Mouse (Mus musculus) CD4-positive, CD25-positive, alpha-beta regulatory T cell, adult 4 months (primary cell): Measurements from ENCODE around the gene Fam118a. TPM values are rescaled to one million over a fixed set of nuclear protein-coding genes. Genes with fewer than 3 reads are reported as not detected.
A peak's percentile ranks its signal among the peaks of the same experiment; 100 is the strongest.
"Not testable (repeated sequence)": the region's sequence is repeated elsewhere in the genome, so short reads cannot be mapped to it uniquely, and the experiment has no call there.

Experiments used
- ATAC-seq: one replicate; pipeline ENCODE4 v1.8.0; 2017
- polyA plus RNA-seq, 2 experiments: library from polyadenylated mRNA; unstranded; fragments of 100-300 nt; shearing (Covaris generic); gene quantifications; one replicate each; pipeline ENCODE4 v1.2.1; 2017

Gene Fam118a
- 10 to 100 TPM; 38.3 to 46.1 TPM for polyA plus RNA-seq

GRCm38 (mm10) chr15:85028648-85029047 lies at the start of gene Fam118a:
Gene Fam118a, plus strand, starts transcription at chr15:85028948.
- ATAC-seq = not testable (repeated sequence)

GRCm38 (mm10) chr15:84981609-84982313 lies 47.0 kb upstream of the Fam118a start:
- ATAC-seq = no peak

GRCm38 (mm10) chr15:84982888-84983287 lies 45.9 kb upstream of the Fam118a start:
- no peak for ATAC-seq

GRCm38 (mm10) chr15:84983721-84984120 lies 45.0 kb upstream of the Fam118a start:
- ATAC-seq = no peak

GRCm38 (mm10) chr15:84985516-84986160 lies 43.1 kb upstream of the Fam118a start:
- ATAC-seq = no peak

- ATAC-seq = no peak
These were observed 42.4 kb upstream of the Fam118a start for GRCm38 (mm10) chr15:84986171-84987019.

- peak; percentile 14 for ATAC-seq
These were observed 41.5 kb upstream of the Fam118a start for GRCm38 (mm10) chr15:84987020-84987815.

GRCm38 (mm10) chr15:84987874-84988825 lies 40.6 kb upstream of the Fam118a start, which contains the start of gene 5031439G07Rik:
Gene 5031439G07Rik, minus strand, starts transcription at chr15:84988551.
- peak; percentile 95 for ATAC-seq

- ATAC-seq = no peak
These were observed 39.6 kb upstream of the Fam118a start for GRCm38 (mm10) chr15:84989098-84989497.

GRCm38 (mm10) chr15:84989771-84990170 lies 39.0 kb upstream of the Fam118a start:
- no peak for ATAC-seq

- no peak for ATAC-seq
These were observed 34.2 kb upstream of the Fam118a start for GRCm38 (mm10) chr15:84994498-84994897.

GRCm38 (mm10) chr15:84995041-84995440 lies 33.7 kb upstream of the Fam118a start:
- ATAC-seq = no peak

- no peak for ATAC-seq
These were observed 32.8 kb upstream of the Fam118a start for GRCm38 (mm10) chr15:84995967-84996366.

- no peak for ATAC-seq
These were observed 30.8 kb upstream of the Fam118a start for GRCm38 (mm10) chr15:84997768-84998454.

GRCm38 (mm10) chr15:84999911-85000310 lies 28.8 kb upstream of the Fam118a start:
- ATAC-seq = no peak

GRCm38 (mm10) chr15:85000984-85001982 lies 27.5 kb upstream of the Fam118a start:
- peak; percentile 93 for ATAC-seq

GRCm38 (mm10) chr15:85009666-85010065 lies 19.1 kb upstream of the Fam118a start:
- ATAC-seq = no peak

GRCm38 (mm10) chr15:85011895-85012661 lies 16.7 kb upstream of the Fam118a start:
- ATAC-seq = no peak
